Mouse (Mus musculus) MEL (cell line): ENCODE measurements around the gene Pet100. TPM values are rescaled to one million over a fixed set of nuclear protein-coding genes. Genes with fewer than 3 reads are reported as not detected.

ENCODE experiments used
- DNase-seq: peaks from one replicate; pipeline ENCODE4 v3.0.0; 2011; ENCODE audit warnings: low read depth, low spot score
- H3K27ac ChIP-seq: 2 replicates; pipeline ENCODE4 v1.5.1; 2012; ENCODE audit warnings: low read depth, mild to moderate bottlenecking, control low read depth, low read length, moderate library complexity; ENCODE audit not compliant: control insufficient read depth
- H3K27me3 ChIP-seq, 2 experiments: fragments of 150-350 bp in 1 of 2; sonication (generic) in 1 of 2; 2 replicates each; pipeline ENCODE4 v1.6.1; 2012; ENCODE audit warnings: low read length in 2 of 2, mild to moderate bottlenecking in 2 of 2, improper control_type of control experiment in 1 of 2, moderate library complexity in 1 of 2; ENCODE audit not compliant: insufficient read depth in 2 of 2, control insufficient read depth in 1 of 2
- H3K36me3 ChIP-seq, 2 experiments: 2 replicates each; pipeline ENCODE4 v1.6.1; 2012 to 2014; ENCODE audit warnings: low read length in 2 of 2, improper control_type of control experiment in 1 of 2, inconsistent platforms in 1 of 2, mild to moderate bottlenecking in 1 of 2; ENCODE audit not compliant: insufficient read depth in 2 of 2, control insufficient read depth in 1 of 2
- H3K4me1 ChIP-seq, 2 experiments: fragments of 150-350 bp in 1 of 2; sonication (generic) in 1 of 2; 2 replicates each; pipeline ENCODE4 v1.6.1; 2012; ENCODE audit warnings: low read length in 2 of 2, improper control_type of control experiment in 1 of 2, mild to moderate bottlenecking in 1 of 2; ENCODE audit not compliant: insufficient read depth in 2 of 2, control insufficient read depth in 1 of 2
- H3K4me3 ChIP-seq, 2 experiments: fragments of 150-350 bp in 1 of 2; sonication (generic) in 1 of 2; 2 replicates each; pipeline ENCODE4 v1.5.1; 2012; ENCODE audit warnings: low read depth in 2 of 2, low read length in 2 of 2, mild to moderate bottlenecking in 2 of 2, moderate library complexity in 2 of 2, control low read depth in 1 of 2, improper control_type of control experiment in 1 of 2; ENCODE audit not compliant: control insufficient read depth in 1 of 2, insufficient read depth in 1 of 2
- H3K79me2 ChIP-seq: 2 replicates; pipeline ENCODE4 v1.6.1; 2012; ENCODE audit warnings: mild to moderate bottlenecking, low read length, moderate library complexity; ENCODE audit not compliant: control insufficient read depth, poor library complexity, insufficient read depth
- H3K9ac ChIP-seq: 2 replicates; pipeline ENCODE4 v1.6.1; 2012; ENCODE audit warnings: low read depth, mild to moderate bottlenecking, control low read depth, low read length, moderate library complexity; ENCODE audit not compliant: control insufficient read depth, poor library complexity, severe bottlenecking
- H3K9me3 ChIP-seq: fragments of 150-350 bp; sonication (generic); replicated peaks from 2 replicates; pipeline ENCODE4 v1.6.1; 2012; ENCODE audit warnings: mild to moderate bottlenecking, low read length, improper control_type of control experiment, moderate library complexity; ENCODE audit not compliant: insufficient read depth
- BHLHE40 ChIP-seq: IDR thresholded peaks from 2 replicates; pipeline ENCODE4 v1.6.1; 2012; ENCODE audit warnings: low read depth, mild to moderate bottlenecking, inconsistent platforms, low read length, improper control_type of control experiment, borderline replicate concordance
- CTCF ChIP-seq, 3 experiments: IDR thresholded peaks in 2 of 3; conservative IDR thresholded peaks in 1 of 3; 2 replicates each; pipeline ENCODE4 v1.5.1; 2011 to 2012; ENCODE audit warnings: low read length in 3 of 3, low read depth in 2 of 3, mild to moderate bottlenecking in 2 of 3, improper control_type of control experiment in 1 of 3, inconsistent platforms in 1 of 3, mixed read lengths in 1 of 3, moderate library complexity in 1 of 3; ENCODE audit not compliant: control insufficient read depth in 1 of 3, insufficient read depth in 1 of 3, poor library complexity in 1 of 3, severe bottlenecking in 1 of 3
- E2F4 ChIP-seq: IDR thresholded peaks from 2 replicates; pipeline ENCODE4 v1.6.1; 2011; ENCODE audit warnings: low read depth, low read length, improper control_type of control experiment, borderline replicate concordance
- ELF1 ChIP-seq: IDR thresholded peaks from 2 replicates; pipeline ENCODE4 v1.6.1; 2014; ENCODE audit warnings: low read depth, mild to moderate bottlenecking, inconsistent platforms, low read length, improper control_type of control experiment, moderate library complexity
- ETS1 ChIP-seq: IDR thresholded peaks from 2 replicates; pipeline ENCODE4 v1.6.1; 2012; ENCODE audit warnings: low read depth, mild to moderate bottlenecking, inconsistent platforms, low read length, improper control_type of control experiment, moderate library complexity
- GABPA ChIP-seq: IDR thresholded peaks from 2 replicates; pipeline ENCODE4 v1.6.1; 2012; ENCODE audit warnings: low read depth, mild to moderate bottlenecking, inconsistent platforms, low read length, improper control_type of control experiment, moderate library complexity
- GATA1 ChIP-seq: IDR thresholded peaks from 2 replicates; pipeline ENCODE4 v1.6.1; 2011; ENCODE audit warnings: low read depth, low read length, improper control_type of control experiment
- MAZ ChIP-seq: IDR thresholded peaks from 2 replicates; pipeline ENCODE4 v1.6.1; 2012; ENCODE audit warnings: low read depth, mild to moderate bottlenecking, inconsistent platforms, low read length, improper control_type of control experiment
- MEF2A ChIP-seq: IDR thresholded peaks from 2 replicates; pipeline ENCODE4 v1.6.1; 2014; ENCODE audit warnings: low read depth, mild to moderate bottlenecking, inconsistent platforms, low read length, improper control_type of control experiment; ENCODE audit not compliant: poor library complexity, insufficient replicate concordance, severe bottlenecking; ENCODE audit errors: extremely low read depth
- MXI1 ChIP-seq: IDR thresholded peaks from 2 replicates; pipeline ENCODE4 v1.6.1; 2011; ENCODE audit warnings: mild to moderate bottlenecking, low read depth, low read length, improper control_type of control experiment
- MYC ChIP-seq: IDR thresholded peaks from 2 replicates; pipeline ENCODE4 v1.6.1; 2011; ENCODE audit warnings: low read depth, mild to moderate bottlenecking, low read length, improper control_type of control experiment, moderate library complexity
- NELFE ChIP-seq: IDR thresholded peaks from 2 replicates; pipeline ENCODE4 v1.6.1; 2011; ENCODE audit warnings: low read depth, low read length, improper control_type of control experiment
- NRF1 ChIP-seq: IDR thresholded peaks from 2 replicates; pipeline ENCODE4 v1.6.1; 2014; ENCODE audit warnings: low read depth, mild to moderate bottlenecking, inconsistent platforms, low read length, improper control_type of control experiment, moderate library complexity; ENCODE audit not compliant: poor library complexity, insufficient read depth, severe bottlenecking
- RAD21 ChIP-seq: IDR thresholded peaks from 2 replicates; pipeline ENCODE4 v1.6.1; 2011; ENCODE audit warnings: mild to moderate bottlenecking, low read depth, low read length, improper control_type of control experiment
- SIN3A ChIP-seq: IDR thresholded peaks from 2 replicates; pipeline ENCODE4 v1.6.1; 2012; ENCODE audit warnings: low read length, improper control_type of control experiment, inconsistent platforms
- TAL1 ChIP-seq: IDR thresholded peaks from 2 replicates; pipeline ENCODE4 v1.6.1; 2012; ENCODE audit warnings: mild to moderate bottlenecking, inconsistent platforms, low read length, moderate library complexity, mixed read lengths
- UBTF ChIP-seq: IDR thresholded peaks from 2 replicates; pipeline ENCODE4 v1.6.1; 2012; ENCODE audit warnings: low read depth, mild to moderate bottlenecking, inconsistent platforms, low read length, improper control_type of control experiment, moderate library complexity, borderline replicate concordance; ENCODE audit not compliant: insufficient read depth
- USF1 ChIP-seq: IDR thresholded peaks from 2 replicates; pipeline ENCODE4 v1.6.1; 2014; ENCODE audit warnings: low read depth, mild to moderate bottlenecking, inconsistent platforms, low read length, improper control_type of control experiment, moderate library complexity
- USF2 ChIP-seq, 2 experiments: IDR thresholded peaks; 2 replicates each; pipeline ENCODE4 v1.6.1; 2011 to 2012; ENCODE audit warnings: improper control_type of control experiment in 2 of 2, low read length in 2 of 2, borderline replicate concordance in 1 of 2, inconsistent platforms in 1 of 2, low read depth in 1 of 2, mild to moderate bottlenecking in 1 of 2; ENCODE audit not compliant: insufficient read depth in 1 of 2
- ZC3H11A ChIP-seq: IDR thresholded peaks from 2 replicates; pipeline ENCODE4 v1.6.1; 2012; ENCODE audit warnings: low read depth, mild to moderate bottlenecking, inconsistent platforms, low read length, improper control_type of control experiment
- polyA plus RNA-seq, 2 experiments: library from polyadenylated mRNA; stranded (reverse) in 1 of 2; unstranded in 1 of 2; fragments of >175 nt in 1 of 2; fragments of >200 nt in 1 of 2; gene quantifications; 2 replicates each; pipeline versions ENCODE4 v1.2.1 to v1.2.4; 2012; ENCODE audit warnings: low replicate concordance in 2 of 2, low read depth in 1 of 2; ENCODE audit not compliant: insufficient read length in 2 of 2, insufficient read depth in 1 of 2, missing spikeins in 1 of 2
- total RNA-seq: library from RNA; depleted of rRNA; stranded (reverse); fragments of 300-350 nt; gene quantifications from 2 replicates; pipeline ENCODE4 v1.2.3, GENCODE M21; 2012

The Pet100 gene
- total and polyA plus RNA-seq, 3 experiments = 58.7 to 64.2 TPM; not detected in 1

GRCm38 (mm10) chr8:3622119-3622518, 771 bp downstream of the Pet100 start:
- DNase-seq = no peak
- H3K27me3 ChIP-seq = no peaks in the 10 kb centered on the region
- H3K9me3 ChIP-seq = no peaks in the 10 kb centered on the region
- peaks cover 2 to 18% of the 10 kb centered on the region in 2 experiments for H3K36me3 ChIP-seq
- peak overlapping the region; percentile 87 to 99 for H3K4me3 ChIP-seq
- peak overlapping the region; percentile 87 for H3K9ac ChIP-seq
- H3K79me2 ChIP-seq = peaks cover 29% of the 10 kb centered on the region
- H3K27ac ChIP-seq = no peak overlapping the region
- peaks cover 6 to 13% of the 10 kb centered on the region in 2 experiments for H3K4me1 ChIP-seq
- TF ChIP-seq USF1 (no peak), ELF1 (no peak), E2F4 (no peak), GABPA (no peak), USF2 (IDR thresholded peaks at IDR 0.05; ENCODE audit: borderline replicate concordance in 1 of 2, insufficient read depth in 1 of 2, low read depth in 1 of 2, low read length in 2 of 2) (no peak), ZC3H11A (no peak), MEF2A (no peak), NRF1 (no peak), RAD21 (no peak), MXI1 (no peak), GATA1 (no peak), CTCF (IDR thresholded peaks at IDR 0.05 in 2 of 3, conservative IDR thresholded peaks at IDR 0.05 in 1 of 3; ENCODE audit: control insufficient read depth in 1 of 3, insufficient read depth in 1 of 3, low read depth in 2 of 3, low read length in 3 of 3, poor library complexity in 1 of 3, severe bottlenecking in 1 of 3) (no peak), UBTF (no peak)

GRCm38 (mm10) chr8:3625445-3625844, 4.1 kb downstream of the Pet100 start, which contains the start of gene Pcp2:
TSS of gene Pcp2 (minus strand) at chr8:3625545.
- H3K36me3 ChIP-seq = peaks cover 0 to 22% of the 10 kb centered on the region in 2 experiments; a peak in 2 of 4 replicates
- peak within 1 kb of the TSS; percentile 14; the same call in 1 of the 2 replicates for H3K27ac ChIP-seq
- H3K79me2 ChIP-seq = peaks cover 12% of the 10 kb centered on the region
- H3K27me3 ChIP-seq = no peaks in the 10 kb centered on the region
- H3K4me3 ChIP-seq = no peak within 1 kb of the TSS
- no peak for DNase-seq
- H3K9ac ChIP-seq = no peak within 1 kb of the TSS
- peaks cover 10 to 25% of the 10 kb centered on the region in 2 experiments for H3K4me1 ChIP-seq
- TF ChIP-seq MYC = no peak
- TF ChIP-seq NELFE = no peak
- no peak for TF ChIP-seq BHLHE40
- no peak for TF ChIP-seq RAD21
- no peak for TF ChIP-seq ELF1
- TF ChIP-seq ETS1 = no peak
- TF ChIP-seq TAL1 = no peak
- no peak for TF ChIP-seq MAZ
- TF ChIP-seq ZC3H11A = no peak
- no peak for TF ChIP-seq SIN3A
- no peaks in the 10 kb centered on the region for H3K9me3 ChIP-seq
